Mouse (Mus musculus) megakaryocyte, adult 5-6 weeks (primary cell): ENCODE measurements around the gene L1cam. TPM values are rescaled to one million over a fixed set of nuclear protein-coding genes. Genes with fewer than 3 reads are reported as not detected.
A peak's percentile ranks its signal among the peaks of the same experiment; 100 is the strongest.

ENCODE experiments used
- ATAC-seq: 2 replicates; pipeline ENCODE4 v1.8.0; 2016; ENCODE audit warnings: mild to moderate bottlenecking, inconsistent platforms; ENCODE audit not compliant: poor library complexity, severe bottlenecking
- total RNA-seq, 2 experiments: library from RNA; stranded (forward) in 1 of 2; stranded (reverse) in 1 of 2; fragments of 153-499, 151-499 nt in 1 of 2; fragments of 221-1000, 200-1000 nt in 1 of 2; gene quantifications; 2 replicates each; pipeline versions ENCODE4 v1.2.3 to v1.2.4; 2015 to 2017

The L1cam gene
- total RNA-seq, 2 experiments from 2014 or later, result 21.3 to 51.5 TPM

DNA sequence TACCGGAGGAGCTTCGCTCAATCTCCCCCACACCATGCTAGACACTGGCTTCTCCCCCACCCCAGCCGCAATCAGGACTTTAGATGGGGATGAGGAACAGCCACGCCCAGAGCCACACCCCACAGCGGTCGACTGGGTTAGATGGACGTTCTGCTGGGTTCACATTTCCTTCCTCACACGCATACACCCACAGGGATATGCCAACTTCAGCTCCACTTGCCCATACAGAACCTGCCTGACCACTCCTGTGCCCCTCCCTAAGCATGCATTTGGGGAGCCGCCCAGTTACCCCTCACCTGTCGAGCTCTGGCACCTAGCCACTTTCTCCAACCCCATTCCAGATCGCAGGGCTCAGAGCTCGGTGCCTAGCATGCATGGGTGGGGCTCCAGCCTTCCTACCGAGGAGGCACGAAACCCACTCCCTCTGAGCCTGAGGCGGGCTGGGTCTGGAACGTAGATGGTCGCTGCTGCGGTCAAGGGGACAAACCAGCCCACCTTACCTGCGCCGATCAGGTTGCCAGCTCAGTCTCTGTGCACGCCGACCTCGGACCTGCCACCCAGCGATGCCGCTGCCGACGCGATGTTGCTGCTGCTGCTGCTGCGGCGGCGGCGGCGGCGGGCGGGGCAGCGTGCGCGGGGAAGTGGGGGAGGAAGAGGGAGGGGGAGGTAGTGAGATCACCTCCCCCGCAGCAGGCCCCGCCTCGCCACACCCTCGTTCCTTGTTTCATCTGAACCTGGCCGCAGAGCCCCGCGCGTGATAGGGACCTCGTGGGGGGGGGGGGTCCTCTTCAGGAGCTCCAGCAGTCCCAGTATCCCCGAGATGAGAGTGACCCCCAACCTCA, 15.5 kb downstream of the L1cam start:
- ATAC-seq, result peak; percentile 85

DNA sequence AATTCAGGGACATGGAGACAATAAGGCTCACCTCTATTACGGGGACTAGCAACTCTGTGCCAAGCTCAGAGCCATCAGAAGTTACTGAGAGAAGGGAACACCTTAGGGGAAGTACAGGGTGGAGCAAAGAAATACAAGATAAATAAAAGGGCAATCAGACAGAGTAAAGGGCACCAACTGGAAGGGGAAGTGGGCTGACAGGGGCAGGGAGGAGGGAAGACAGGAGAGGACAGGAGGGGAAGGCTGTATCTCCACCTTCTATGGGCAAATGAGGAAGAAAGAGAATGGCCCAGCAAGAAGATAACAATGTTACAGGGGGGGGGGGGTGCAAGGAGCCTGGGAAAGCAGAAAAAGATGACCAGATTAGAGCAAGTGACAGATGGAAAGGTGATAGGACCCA, 18.9 kb downstream of the L1cam start:
- ATAC-seq, result peak; percentile 47

DNA sequence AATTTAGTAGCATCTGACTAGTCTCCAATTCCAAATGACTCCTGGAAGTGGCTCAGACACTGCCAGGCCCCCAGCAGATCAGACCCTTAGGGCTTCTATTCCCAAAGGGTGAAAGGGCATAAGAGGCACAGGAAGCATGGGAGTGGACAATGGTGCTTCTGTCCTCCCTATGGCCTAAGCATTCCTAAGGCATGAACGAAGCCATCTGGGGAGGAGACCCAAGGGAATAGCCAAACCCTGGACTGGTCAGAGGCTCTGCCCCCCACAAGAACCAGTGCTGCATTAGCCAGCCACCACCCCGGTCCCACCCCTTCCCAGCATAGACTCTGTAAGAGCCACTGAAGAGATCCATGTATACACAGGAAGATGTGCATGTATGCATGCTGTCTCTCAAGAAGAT, 20.0 kb downstream of the L1cam start:
- no peak for ATAC-seq

DNA sequence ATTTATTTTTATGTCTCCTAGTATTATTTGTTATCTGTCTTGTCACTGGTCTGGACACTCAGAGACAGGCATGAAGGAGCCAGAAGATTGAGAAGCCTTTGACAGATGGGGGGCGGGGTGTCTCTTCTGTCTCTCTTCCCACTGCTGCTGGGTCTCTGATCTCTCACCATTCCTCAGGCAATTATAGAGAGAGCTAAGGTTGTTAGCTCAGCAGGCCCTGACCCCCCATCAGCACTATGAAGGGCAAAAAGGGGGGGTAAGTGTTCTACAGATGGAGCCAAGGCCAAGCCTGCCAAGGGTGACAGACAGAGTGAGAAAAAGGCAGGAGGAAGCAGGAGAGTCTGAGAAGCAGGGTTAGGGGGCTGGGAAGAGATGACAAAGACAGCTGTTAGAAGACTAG, 23.9 kb downstream of the L1cam start:
- no peak for ATAC-seq

DNA sequence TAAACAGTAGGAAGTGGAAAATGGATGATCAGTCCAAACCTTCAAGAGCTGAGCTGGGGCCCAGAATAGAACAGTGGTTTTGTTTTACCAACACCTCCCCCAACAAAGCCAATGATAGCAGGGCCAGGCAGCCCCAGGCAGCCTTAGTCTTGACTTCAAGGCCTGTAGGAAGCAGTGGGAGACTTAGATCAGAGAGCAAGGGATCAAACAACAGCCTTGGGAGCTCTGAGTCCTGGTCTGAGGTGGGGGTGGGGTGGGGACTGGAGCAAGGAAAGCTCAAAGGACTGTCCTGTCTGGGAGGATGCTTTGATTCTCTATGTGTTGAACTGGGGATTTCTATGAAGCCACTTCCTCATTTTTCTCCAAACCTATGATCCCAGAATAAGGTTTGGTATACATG, 24.4 kb downstream of the L1cam start:
- no peak for ATAC-seq

DNA sequence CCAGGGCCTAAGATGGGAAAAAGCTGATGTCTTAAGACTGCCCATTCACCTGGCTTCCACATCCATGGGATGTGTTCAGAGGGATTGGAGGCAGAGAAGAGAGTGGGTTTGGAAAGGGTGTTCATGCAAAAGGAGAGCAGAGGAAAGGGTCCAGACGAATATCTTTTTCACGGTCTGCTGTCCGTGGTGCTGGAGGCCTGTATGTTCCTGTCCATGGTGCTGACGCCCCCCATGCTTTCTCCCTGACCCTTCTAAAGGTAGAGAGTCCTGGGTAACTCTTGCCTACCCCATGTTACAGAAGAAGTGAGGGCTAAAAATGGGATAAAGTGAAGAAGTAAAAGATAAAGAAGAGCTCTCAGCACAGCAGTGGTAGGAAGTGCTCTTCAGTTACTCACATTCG, 26.6 kb downstream of the L1cam start:
- ATAC-seq, result no peak

DNA sequence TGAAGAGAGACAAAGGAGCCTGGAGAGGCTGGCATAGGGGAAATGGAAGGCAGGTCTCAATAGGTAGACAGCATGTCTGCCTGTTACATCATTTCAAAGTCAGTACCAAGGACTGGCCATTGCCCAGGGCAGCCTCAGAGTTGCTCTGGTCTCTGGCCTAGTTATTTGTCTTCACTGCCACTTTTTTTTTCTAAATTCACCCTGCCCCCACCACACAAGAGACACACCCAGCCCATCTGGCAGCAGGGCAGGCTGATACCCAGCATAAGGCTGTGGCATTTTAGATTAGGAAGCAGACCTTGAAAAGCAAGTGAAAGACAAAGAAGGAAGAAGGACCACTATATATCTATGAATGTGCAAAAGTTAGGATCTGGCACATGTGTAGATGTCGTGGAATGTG, 28.1 kb downstream of the L1cam start:
- ATAC-seq, result no peak

DNA sequence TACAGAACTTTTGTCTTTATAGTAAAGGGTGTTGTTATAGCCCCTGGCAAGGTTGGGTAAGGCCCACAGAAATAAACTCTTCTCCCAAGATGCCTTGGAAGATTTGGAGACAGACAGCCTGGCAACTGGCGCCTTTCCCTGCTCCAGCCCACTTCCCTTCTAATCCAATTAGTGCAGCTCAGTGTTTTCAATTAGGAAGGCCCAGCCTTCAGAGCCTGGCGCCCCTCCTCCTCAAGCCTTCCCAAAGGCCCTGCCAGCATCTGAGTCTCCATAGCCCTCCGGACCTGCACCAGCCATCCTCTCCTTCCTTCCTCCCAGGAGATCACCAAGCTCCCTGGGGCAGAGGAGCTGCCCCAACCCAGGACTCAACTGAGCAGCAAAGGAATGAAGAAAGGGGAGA, 28.6 kb downstream of the L1cam start:
- ATAC-seq, result no peak

DNA sequence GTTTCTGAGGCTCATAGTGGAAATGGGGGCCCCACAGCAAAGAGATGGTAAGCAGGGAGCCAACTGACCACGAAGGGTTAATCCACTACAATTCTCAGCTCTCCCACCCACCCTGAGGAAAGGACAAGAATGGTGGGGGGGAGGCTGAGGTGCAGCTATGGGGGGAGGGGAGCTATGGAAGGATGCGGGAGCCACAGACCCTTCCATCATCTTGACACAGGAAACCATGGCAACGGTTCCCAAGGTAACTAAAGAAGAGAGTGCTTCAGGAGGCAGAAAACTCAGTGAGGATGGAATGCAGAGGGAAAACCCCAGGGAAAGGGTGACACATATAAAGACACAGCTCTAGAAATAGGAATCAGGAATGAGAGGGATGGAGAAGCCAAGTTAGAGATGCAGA, 31.2 kb downstream of the L1cam start:
- ATAC-seq, result no peak

DNA sequence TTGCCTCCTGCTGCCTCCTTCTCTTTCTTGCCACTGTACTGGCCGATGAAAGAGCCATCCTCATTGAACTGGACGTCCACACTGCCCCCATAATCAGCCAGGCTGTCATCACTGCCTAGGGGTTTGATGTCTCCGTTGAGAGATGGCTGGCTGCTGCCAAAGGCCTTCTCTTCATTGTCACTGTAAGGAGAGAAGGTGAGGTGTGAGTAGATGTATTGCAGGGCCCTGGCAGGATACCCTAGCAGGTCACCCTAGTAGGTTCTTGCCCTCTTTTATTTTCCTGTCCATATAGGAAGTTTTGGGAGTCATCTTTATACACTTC, 40.9 kb downstream of the L1cam start:
- ATAC-seq, result no peak

DNA sequence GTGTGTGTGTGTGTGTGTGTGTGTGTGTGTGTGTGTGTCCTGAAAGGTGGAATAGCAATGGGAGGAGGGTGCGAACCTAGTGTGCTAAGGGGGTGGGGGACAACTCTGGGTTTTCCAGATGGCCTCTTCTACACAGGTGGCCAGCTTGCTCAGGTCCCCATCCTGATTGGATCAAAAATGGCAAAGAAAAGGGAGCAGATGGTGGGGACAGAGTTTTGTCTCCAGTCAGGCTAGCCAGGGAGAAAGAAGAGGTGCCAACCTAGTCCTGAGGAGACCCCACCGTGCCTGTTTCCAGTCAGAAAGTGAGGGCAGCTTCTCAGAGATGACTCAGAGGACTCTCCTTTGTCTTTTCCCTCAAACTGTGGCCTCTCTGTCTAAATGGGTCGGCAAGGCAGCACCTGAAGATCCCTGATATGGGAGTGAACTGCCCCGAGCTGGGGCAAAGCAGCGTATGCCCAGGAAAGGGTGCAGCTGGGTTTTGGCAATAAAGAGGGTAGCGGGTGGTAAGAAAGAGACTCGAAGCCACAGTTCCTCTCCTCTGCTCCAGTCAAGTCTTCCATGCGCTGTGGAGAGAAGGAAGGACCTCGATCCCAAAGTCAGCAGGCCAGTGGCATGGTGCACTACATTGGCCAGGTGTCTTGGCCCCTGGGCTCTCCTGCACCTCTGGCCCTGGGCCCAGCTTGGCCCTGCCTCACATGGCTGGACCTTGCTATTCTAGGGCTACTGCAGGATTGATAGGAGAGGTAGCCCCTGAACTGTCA, 41.4 kb downstream of the L1cam start:
- ATAC-seq, result no peak

DNA sequence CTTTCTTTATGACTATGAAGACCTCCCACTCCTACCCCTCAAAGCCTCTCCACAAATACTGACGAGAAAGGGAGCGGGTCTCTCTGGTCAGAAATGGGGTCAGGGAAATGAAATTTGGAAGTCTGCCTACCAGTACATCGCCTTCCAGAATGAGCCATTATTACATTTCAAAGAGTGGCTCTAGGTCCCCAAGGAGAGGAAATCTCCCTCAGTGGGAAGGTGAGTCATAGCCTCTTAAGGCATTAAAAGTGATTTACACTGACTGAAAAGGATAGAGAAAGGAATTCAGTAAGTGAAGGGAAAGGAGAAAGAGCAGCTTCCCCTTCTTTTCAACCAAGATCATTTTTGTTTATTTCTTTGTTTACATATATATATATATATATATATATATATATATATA, 59.2 kb downstream of the L1cam start:
- no peak for ATAC-seq

DNA sequence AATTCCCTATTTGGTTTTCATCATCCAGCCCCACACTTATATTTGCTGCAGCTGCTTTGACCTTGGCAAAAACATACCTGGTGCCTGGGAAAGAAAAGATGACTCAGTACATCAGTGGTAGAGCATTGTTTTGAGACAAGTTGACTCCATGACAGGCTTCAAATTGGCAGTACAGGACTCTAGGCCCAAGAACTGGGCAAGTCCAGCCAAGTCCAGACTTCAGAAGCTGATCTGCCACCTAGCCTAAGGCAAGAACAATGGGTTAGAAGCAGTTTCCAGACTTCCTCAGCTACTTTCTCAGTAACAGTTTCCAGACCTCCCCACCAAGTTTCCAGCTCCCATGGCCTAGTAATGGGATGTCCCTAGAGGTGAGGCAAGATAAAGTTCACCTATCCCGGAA, 60.2 kb downstream of the L1cam start:
- ATAC-seq, result no peak

DNA sequence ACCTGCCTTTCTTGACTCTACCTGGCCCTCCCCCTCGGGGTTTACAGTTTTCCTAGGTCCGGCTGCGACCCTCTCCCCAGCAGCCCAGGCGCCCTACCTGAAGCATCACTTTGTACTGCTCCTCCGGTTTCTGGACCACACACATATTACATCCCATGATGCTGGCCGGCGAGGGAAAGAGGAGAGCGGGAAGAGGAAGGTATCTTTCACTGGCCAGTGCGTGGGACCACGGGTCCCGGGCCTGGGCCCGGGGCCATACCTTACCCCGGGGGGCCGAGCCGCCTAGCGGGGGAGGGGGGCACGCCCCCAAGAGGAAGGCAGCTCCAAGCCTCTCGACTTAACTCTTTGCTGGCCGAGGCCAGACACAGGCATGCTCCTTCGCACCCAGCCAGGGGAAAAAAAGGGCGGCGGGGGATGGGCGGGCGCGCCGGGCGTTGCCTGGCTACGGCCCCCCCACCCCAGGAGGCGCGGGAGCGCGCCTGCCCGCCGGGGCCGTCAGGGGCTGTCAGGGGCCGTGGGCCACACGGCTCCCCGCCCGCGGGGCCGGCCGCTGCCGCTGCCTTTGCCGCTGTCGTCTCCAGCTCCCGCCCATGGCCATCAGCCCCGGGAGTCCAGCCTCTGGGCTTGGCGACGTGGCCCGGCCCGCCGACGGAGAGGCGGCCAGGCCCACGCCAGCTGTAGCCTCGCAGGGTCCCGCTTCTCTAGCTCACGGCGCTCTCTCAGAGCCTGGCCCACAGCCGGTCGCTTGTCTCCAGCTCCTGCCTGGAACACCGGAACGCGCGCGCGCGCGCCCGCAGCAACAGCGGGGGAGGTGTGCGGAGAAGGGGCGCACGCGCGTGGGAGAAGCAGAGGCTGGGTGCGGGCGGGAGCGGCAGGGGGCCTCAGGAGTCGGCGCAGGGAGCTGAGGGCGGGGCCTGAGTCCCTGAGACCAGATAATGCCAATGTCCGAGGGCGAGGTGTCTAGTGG, 71.4 kb downstream of the L1cam start, which contains the start of gene Pdzd4:
TSS of gene Pdzd4 (minus strand) at position 785 of the 967 bp plus-strand sequence.
- no peak for ATAC-seq

DNA sequence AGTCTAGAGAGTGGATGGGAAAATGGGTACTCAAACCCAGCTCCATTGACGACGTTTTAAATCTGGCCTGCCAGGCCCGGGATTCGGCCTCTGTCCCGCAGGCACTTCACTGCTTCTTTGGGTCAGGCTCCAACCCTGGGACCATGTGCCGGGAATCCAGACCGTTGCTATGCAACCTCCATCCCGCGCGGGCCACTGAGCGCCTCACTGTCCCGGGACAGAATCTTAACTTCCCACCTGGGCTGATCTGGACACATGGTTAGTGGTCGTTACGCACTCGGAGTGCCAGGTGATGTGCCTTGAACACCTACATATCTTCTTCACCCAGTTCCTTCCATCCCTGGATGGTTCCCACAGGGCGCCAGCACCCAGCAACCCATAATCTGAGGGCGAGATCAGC, 72.2 kb downstream of the L1cam start:
- no peak for ATAC-seq

DNA sequence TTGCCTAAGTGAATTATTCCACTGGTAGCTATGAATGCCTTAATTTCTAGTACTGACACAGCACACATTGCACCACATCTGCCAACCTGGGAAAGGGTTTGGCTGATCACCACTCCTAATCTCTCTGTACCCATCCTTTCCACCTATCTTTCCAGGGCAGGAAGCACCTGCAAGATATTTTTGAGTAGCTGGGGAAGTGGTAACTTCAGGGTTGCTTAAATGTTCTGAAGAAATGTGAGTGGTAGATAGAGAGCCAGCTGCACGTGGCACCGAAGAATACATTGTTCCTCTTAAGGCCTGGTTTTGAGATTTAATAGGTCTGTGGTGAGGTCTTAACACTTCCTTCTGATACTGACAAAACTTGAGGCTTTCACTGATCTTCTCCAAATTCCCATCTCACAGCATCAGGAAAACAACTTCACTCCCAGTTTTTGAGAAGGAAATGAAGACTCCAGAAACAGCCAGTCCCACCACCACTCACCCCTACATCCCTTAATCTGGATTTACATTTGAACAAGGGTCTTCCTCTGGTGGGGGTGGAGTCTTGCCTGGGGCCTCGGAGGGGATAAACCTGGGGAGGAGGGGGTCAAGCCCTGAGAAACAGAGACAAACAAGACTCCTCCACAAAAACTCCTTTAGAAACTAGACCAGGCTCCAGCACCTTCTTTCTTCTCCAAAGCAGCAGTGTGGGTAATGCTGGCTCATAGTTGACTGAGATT, 79.2 kb downstream of the L1cam start:
- peak; percentile 78 for ATAC-seq

DNA sequence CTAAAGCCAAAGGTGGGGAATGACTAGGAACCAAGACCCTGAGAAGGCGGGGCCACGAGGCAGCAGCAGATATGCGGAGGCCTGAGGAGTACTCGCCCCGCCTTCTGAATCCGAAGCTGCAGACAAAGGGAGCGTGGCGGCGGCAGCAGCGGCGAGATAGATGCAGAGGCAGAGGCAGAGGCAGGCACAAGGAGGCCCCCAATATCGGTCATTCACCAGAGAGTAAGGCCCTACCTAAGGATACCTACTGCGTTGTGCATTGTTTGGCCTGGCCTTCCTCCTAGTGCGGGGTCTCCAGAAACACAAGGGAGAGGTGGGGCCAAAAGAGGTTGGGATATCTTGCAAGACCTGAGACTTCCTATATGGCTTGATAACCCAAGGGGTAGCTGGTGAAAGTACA, 80.8 kb downstream of the L1cam start:
- no peak for ATAC-seq

DNA sequence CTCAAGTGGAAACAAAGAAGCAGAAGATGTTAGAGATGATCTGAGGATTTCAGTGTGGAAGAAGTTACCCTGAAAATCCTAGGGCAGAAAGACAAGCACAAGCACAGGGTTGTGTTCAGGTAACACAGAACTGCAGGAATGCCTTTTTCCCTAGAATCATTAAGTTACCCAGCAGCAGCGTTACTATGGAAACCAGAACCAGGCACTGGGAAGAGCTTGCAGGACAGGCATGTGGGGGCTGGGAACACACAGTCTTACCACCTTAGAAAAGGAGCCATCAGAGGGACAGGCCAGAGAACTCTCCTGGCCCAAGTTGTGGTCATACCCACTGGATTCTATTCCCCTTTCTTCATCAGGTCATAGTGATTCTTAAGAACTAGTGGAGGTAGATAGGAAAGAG, 90.1 kb downstream of the L1cam start:
- no peak for ATAC-seq
